Mouse (Mus musculus) small intestine, adult 2 months (tissue): Measurements from ENCODE around the gene Sept11. TPM values are rescaled to one million over a fixed set of nuclear protein-coding genes. Genes with fewer than 3 reads are reported as not detected.

ENCODE experiments used
- H3K27ac ChIP-seq: fragments of 200-500 bp; 2 replicates; pipeline ENCODE4 v1.5.1; 2012; ENCODE audit warnings: low read depth, low read length, control low read depth, inconsistent platforms; ENCODE audit not compliant: insufficient read depth
- H3K27me3 ChIP-seq: fragments of 200-500 bp; 2 replicates; pipeline ENCODE4 v1.6.1; 2012; ENCODE audit warnings: mild to moderate bottlenecking, moderate library complexity, low read length, inconsistent platforms; ENCODE audit not compliant: control insufficient read depth, insufficient read depth
- H3K36me3 ChIP-seq: fragments of 200-500 bp; 2 replicates; pipeline ENCODE4 v1.6.1; 2012; ENCODE audit warnings: mild to moderate bottlenecking, low read length, control low read depth, inconsistent platforms; ENCODE audit not compliant: control insufficient read depth, insufficient read depth
- H3K4me1 ChIP-seq: fragments of 200-500 bp; 2 replicates; pipeline ENCODE4 v1.6.1; 2012; ENCODE audit warnings: low read length, inconsistent platforms, mixed read lengths; ENCODE audit not compliant: control insufficient read depth, insufficient read depth, insufficient read length
- H3K4me3 ChIP-seq: fragments of 200-500 bp; 2 replicates; pipeline ENCODE4 v1.5.1; 2012; ENCODE audit warnings: low read depth, mild to moderate bottlenecking, control low read depth, inconsistent platforms, low read length, moderate library complexity
- CTCF ChIP-seq: fragments of 200-500 bp; IDR thresholded peaks from 2 replicates; pipeline ENCODE4 v1.5.1; 2012; ENCODE audit warnings: low read depth, mild to moderate bottlenecking, control low read depth, inconsistent platforms, low read length, moderate library complexity, mixed read lengths; ENCODE audit not compliant: insufficient replicate concordance, insufficient read length; ENCODE audit errors: extremely low read depth
- POLR2A ChIP-seq: fragments of 200-500 bp; IDR thresholded peaks from 2 replicates; pipeline ENCODE4 v1.6.1; 2012; ENCODE audit warnings: low read depth, mild to moderate bottlenecking, control low read depth, inconsistent platforms, low read length, moderate library complexity
- WGBS: fragments of 180-500 bp; shearing (Covaris S2); methylation state at CpG from one replicate; pipeline ENCODE4 v1.1.7; 2018; 5-methylcytosine and 5-hydroxymethylcytosine counted together
- polyA plus RNA-seq: library from polyadenylated mRNA; depleted of rRNA; stranded (reverse); fragments of >200 nt; gene quantifications from 2 replicates; pipeline ENCODE4 v1.2.3, GENCODE M21; 2012

Sept11 gene
- polyA plus RNA-seq, 1 experiment, result 12.9 TPM

GRCm38 (mm10) chr5:93128765-93129164 is 35.5 kb downstream of the Sept11 start:
- 32% methylated on average over 3 of the region's 3 CpGs for WGBS
- no peak for TF ChIP-seq CTCF
- no peak for TF ChIP-seq POLR2A
- no peaks in the 10 kb centered on the region for H3K36me3 ChIP-seq
- H3K27me3 ChIP-seq, result no peaks in the 10 kb centered on the region
- H3K4me1 ChIP-seq, result peaks cover 36% of the 10 kb centered on the region; the same call in 1 of the 2 replicates
- H3K27ac ChIP-seq, result peak overlapping the region; percentile 97
- no peak overlapping the region for H3K4me3 ChIP-seq

DNA sequence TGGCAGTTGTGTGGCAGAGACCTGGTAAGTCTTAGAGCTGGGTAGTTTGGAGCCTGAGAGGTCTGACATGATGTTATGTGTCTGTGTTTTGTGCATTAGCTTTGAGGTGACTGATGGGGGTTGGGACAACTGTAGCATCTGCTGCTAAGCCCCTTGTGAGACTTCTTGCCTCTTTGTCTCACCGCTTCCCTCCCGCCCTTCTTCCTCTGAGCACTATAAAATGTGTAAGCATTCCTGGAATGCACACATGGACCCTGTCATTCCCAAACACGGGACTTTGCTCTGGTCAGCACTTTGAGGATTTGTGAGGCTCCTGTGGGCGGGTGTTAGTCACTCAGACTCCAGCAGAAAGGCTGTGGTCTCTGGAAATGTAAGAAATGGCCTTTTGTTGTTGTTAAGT is 36.7 kb downstream of the Sept11 start:
- Histone ChIP-seq H3K27me3 (no peaks in the 10 kb centered on the region), H3K4me3 (no peak overlapping the region), H3K27ac (peak overlapping the region; percentile 40; the same call in 1 of the 2 replicates), H3K4me1 (peaks cover 36% of the 10 kb centered on the region; the same call in 1 of the 2 replicates), H3K36me3 (no peaks in the 10 kb centered on the region)
- 52% methylated on average over 4 of the region's 4 CpGs for WGBS
- TF ChIP-seq CTCF, result no peak
- no peak for TF ChIP-seq POLR2A

DNA sequence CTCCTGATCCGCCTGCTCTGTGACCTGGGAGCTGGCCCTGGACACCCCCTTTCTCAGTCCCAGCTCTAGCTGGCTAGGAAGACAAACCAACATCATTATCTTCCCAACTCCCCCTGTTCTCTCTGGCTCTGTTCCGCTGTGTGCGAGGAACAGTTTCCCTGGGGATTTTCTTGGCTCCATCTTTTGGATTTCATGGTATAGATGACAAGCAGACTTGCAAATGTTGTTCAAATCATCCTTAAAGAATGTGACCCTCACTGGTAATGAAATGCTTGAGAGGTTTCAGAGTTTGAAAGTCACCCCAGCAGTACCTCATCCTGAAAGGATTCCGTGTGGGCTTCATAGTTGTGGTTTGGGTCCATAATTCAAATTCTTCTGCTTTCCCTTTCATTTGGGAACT is 38.2 kb downstream of the Sept11 start:
- TF ChIP-seq POLR2A (no peak), CTCF (no peak)
- no peak overlapping the region for H3K27ac ChIP-seq
- H3K4me3 ChIP-seq, result no peak overlapping the region

DNA sequence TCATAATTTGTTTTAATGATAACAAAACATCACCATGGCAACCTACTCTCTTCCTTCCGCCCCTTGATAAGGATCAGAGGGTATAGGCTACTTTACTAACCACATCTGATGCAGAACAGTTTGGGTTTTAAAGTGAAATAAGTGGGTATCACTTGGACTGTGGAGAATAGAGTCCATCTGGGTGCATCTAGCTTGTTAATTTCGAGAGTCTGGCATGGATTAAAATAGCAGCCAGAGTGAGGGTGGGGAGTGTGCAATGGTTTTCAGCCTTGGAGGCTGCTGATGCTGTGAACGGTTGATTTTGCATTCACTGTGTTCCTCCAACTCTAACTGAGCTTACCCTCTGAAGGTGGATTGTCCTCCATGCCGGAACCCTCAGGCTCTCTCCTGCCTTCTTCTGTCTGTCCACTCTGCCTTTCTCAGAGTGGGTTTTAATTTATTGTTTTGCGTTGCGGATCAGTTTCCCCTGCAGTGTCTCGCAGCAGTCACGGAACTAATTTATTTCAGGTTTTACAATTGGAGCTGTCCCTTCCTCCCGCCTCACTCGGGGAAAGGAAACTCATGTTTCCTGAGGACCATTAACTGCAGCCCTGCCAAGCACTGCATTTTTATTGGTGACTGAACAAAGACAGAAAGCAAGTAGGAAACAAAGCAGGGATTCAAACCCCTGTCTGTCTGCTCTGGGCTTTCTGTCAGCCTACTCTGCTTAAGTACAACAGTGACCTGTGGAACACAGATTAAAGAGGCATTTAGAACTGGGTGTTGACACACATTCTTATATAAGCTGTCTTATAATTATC is 40.4 kb downstream of the Sept11 start:
- no peaks in the 10 kb centered on the region for H3K27me3 ChIP-seq
- WGBS, result 66% methylated on average over 10 of the region's 10 CpGs
- no peak overlapping the region; the same call in 1 of the 2 replicates for H3K27ac ChIP-seq
- no peak for TF ChIP-seq CTCF
- no peaks in the 10 kb centered on the region for H3K36me3 ChIP-seq
- peaks cover 18% of the 10 kb centered on the region; the same call in 1 of the 2 replicates for H3K4me1 ChIP-seq
- no peak overlapping the region for H3K4me3 ChIP-seq

More for the DNA sequence above, 38.2 kb downstream of the Sept11 start:
- Histone ChIP-seq H3K4me1 (peaks cover 33% of the 10 kb centered on the region; the same call in 1 of the 2 replicates), H3K36me3 (no peaks in the 10 kb centered on the region), H3K27me3 (no peaks in the 10 kb centered on the region)
- WGBS, result 84% methylated on average over 4 of the region's 4 CpGs

GRCm38 (mm10) chr5:93135368-93136107 is 42.3 kb downstream of the Sept11 start:
- TF ChIP-seq CTCF (no peak), POLR2A (no peak)
- Histone ChIP-seq H3K36me3 (peaks cover 9% of the 10 kb centered on the region), H3K27me3 (no peaks in the 10 kb centered on the region), H3K27ac (peak overlapping the region; percentile 13; the same call in 1 of the 2 replicates), H3K4me3 (no peak overlapping the region), H3K4me1 (peaks cover 7% of the 10 kb centered on the region; the same call in 1 of the 2 replicates)
- WGBS, result 84% methylated on average over 10 of the region's 10 CpGs

DNA sequence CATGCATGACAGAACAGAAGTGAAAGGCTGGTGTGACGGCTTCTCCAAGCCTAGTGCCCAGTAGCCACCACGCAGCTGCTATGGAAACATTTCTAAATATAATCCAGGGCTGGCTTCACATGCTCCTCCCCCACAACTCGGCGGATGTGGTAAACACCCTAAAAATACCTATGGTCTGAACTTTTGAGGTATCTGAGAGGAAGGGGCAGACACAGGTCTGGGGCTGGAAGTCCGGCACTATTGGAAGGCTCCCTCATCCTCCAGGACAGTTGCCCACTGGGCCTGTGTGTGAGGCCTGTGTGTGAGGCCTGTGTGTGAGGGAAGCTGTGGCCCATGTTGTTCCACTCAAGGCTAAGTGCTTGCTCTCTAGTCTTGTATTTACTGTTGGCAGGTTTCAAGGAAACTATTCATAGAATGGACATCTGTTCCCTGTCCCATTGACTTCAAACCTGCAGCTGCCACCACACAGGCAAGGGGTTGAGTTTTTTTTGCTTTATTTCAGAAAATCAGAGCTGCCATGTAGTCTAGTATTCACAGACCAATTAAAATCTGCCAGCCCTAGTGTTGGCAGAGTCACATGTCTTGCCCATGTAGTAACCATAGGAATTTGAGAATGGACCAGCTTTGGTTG is 43.8 kb downstream of the Sept11 start:
- Histone ChIP-seq H3K27me3 (no peaks in the 10 kb centered on the region), H3K36me3 (peaks cover 15% of the 10 kb centered on the region), H3K4me3 (no peak overlapping the region), H3K27ac (peak overlapping the region; percentile 83), H3K4me1 (peaks cover 2% of the 10 kb centered on the region; the same call in 1 of the 2 replicates)
- 74% methylated on average over 5 of the region's 5 CpGs for WGBS
- TF ChIP-seq CTCF, result no peak
- no peak for TF ChIP-seq POLR2A
